Mouse (Mus musculus) kidney, embryonic 15.5 days (tissue): ENCODE results near the gene Hsd3b1. TPM values are rescaled to one million over a fixed set of nuclear protein-coding genes. Genes with fewer than 3 reads are reported as not detected.
"Not testable (repeated sequence)": the region's sequence is repeated elsewhere in the genome, so short reads cannot be mapped to it uniquely, and the experiment has no call there.

Experiments
- ATAC-seq: fragments of 200-750 bp; cut with Nextera tagmentation; replicated peaks from 2 replicates; pipeline ENCODE4 v1.8.0; 2017; ENCODE audit warnings: moderate TSS enrichment; ENCODE audit not compliant: low FRiP score
- H3K27ac ChIP-seq: fragments of 300-500 bp; sonication (generic); 2 replicates; pipeline ENCODE4 v1.5.1; 2015; ENCODE audit warnings: mild to moderate bottlenecking, inconsistent platforms
- H3K27me3 ChIP-seq: fragments of 300-500 bp; sonication (generic); 2 replicates; pipeline ENCODE4 v1.6.1; 2015; ENCODE audit warnings: inconsistent platforms
- H3K36me3 ChIP-seq: fragments of 300-500 bp; sonication (generic); 2 replicates; pipeline ENCODE4 v1.6.1; 2015; ENCODE audit warnings: inconsistent platforms
- H3K4me1 ChIP-seq: fragments of 300-500 bp; sonication (generic); 2 replicates; pipeline ENCODE4 v1.6.1; 2015; ENCODE audit warnings: inconsistent platforms
- H3K4me2 ChIP-seq: fragments of 300-500 bp; sonication (generic); 2 replicates; pipeline ENCODE4 v1.6.1; 2015; ENCODE audit warnings: moderate library complexity, mild to moderate bottlenecking, inconsistent platforms
- H3K4me3 ChIP-seq: fragments of 300-500 bp; sonication (generic); replicated peaks from 2 replicates; pipeline ENCODE4 v1.5.1; 2015; ENCODE audit warnings: mild to moderate bottlenecking, inconsistent platforms
- H3K9ac ChIP-seq: fragments of 300-500 bp; sonication (generic); 2 replicates; pipeline ENCODE4 v1.6.1; 2015; ENCODE audit warnings: mild to moderate bottlenecking, inconsistent platforms
- H3K9me3 ChIP-seq: fragments of 300-500 bp; sonication (generic); replicated peaks from 2 replicates; pipeline ENCODE4 v1.6.1; 2016; ENCODE audit warnings: inconsistent platforms
- WGBS: fragments of 180-500 bp; shearing (Covaris S2); methylation state at CpG from one replicate; pipeline ENCODE4 v1.1.7; 2015; ENCODE audit warnings: mixed read lengths; 5-methylcytosine and 5-hydroxymethylcytosine counted together
- polyA plus RNA-seq: library from polyadenylated mRNA; unstranded; fragments of >200 nt; fragmentation: Nextera tagmentation; extraction: Ambion mirVana; gene quantifications from 2 replicates; pipeline ENCODE4 v1.2.1, GENCODE M21; 2015

The Hsd3b1 gene
- polyA plus RNA-seq, 1 experiment from 2014 or later, result 41.4 TPM

- Histone ChIP-seq H3K9me3 (no peaks in the 10 kb centered on the region), H3K4me2 (no peak overlapping the region), H3K9ac (no peak overlapping the region), H3K27me3 (no peaks in the 10 kb centered on the region), H3K36me3 (no peaks in the 10 kb centered on the region), H3K4me1 (peaks cover 4% of the 10 kb centered on the region; the same call in 1 of the 2 replicates), H3K4me3 (no peak overlapping the region), H3K27ac (no peak overlapping the region)
- ATAC-seq, result 0 out of 2 replicates have a peak, but pooled peaks have one; percentile 67
- WGBS, result 79% methylated on average over 3 of the region's 3 CpGs
Observed at GRCm38 (mm10) chr3:98855160-98855559, 4.4 kb downstream of the Hsd3b1 start.

DNA sequence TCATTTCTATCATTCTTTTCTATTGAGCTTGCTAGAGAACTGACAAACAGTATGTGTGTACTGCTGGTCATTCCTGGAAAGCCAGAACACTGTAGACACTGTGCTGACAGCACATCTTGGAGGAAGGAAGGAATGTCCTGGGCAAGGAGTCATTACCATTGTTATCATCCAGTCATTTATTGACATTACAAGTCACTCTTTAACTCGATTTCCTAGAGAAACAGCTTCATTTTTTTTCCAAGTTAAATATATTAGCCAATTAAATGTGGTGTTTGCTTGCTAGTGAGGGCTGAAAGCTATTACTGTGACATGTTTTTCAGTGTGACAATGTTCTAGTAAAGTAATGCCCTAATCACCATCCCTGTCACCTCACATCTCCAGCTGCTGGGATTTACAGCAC is 5.9 kb downstream of the Hsd3b1 start:
- Histone ChIP-seq H3K9ac (no peak overlapping the region), H3K4me2 (no peak overlapping the region), H3K9me3 (no peaks in the 10 kb centered on the region), H3K27me3 (no peaks in the 10 kb centered on the region), H3K36me3 (no peaks in the 10 kb centered on the region), H3K27ac (no peak overlapping the region), H3K4me1 (peaks cover 5% of the 10 kb centered on the region; the same call in 1 of the 2 replicates), H3K4me3 (no peak overlapping the region)
- 31% methylated on average over 1 of the region's 1 CpGs for WGBS
- no peak for ATAC-seq

GRCm38 (mm10) chr3:98853051-98853450 is 6.5 kb downstream of the Hsd3b1 start:
- H3K4me1 ChIP-seq, result peaks cover 5% of the 10 kb centered on the region; the same call in 1 of the 2 replicates
- H3K4me2 ChIP-seq, result no peak overlapping the region
- no peaks in the 10 kb centered on the region for H3K27me3 ChIP-seq
- 89% methylated on average over 3 of the region's 3 CpGs for WGBS
- no peaks in the 10 kb centered on the region for H3K9me3 ChIP-seq
- H3K36me3 ChIP-seq, result no peaks in the 10 kb centered on the region
- no peak for ATAC-seq
- H3K27ac ChIP-seq, result no peak overlapping the region
- H3K4me3 ChIP-seq, result no peak overlapping the region
- H3K9ac ChIP-seq, result no peak overlapping the region

GRCm38 (mm10) chr3:98852631-98853030 is 7.0 kb downstream of the Hsd3b1 start:
- H3K9me3 ChIP-seq, result no peaks in the 10 kb centered on the region
- peaks cover 5% of the 10 kb centered on the region; the same call in 1 of the 2 replicates for H3K4me1 ChIP-seq
- H3K4me3 ChIP-seq, result no peak overlapping the region
- no peak for ATAC-seq
- H3K9ac ChIP-seq, result no peak overlapping the region
- H3K36me3 ChIP-seq, result no peaks in the 10 kb centered on the region
- no peak overlapping the region for H3K4me2 ChIP-seq
- no peak overlapping the region for H3K27ac ChIP-seq
- H3K27me3 ChIP-seq, result no peaks in the 10 kb centered on the region
- WGBS, result 90% methylated on average over 6 of the region's 6 CpGs

- Histone ChIP-seq H3K9ac (no peak overlapping the region), H3K9me3 (no peaks in the 10 kb centered on the region), H3K4me1 (peaks cover 5% of the 10 kb centered on the region; the same call in 1 of the 2 replicates), H3K4me3 (no peak overlapping the region), H3K27ac (no peak overlapping the region), H3K4me2 (no peak overlapping the region), H3K36me3 (no peaks in the 10 kb centered on the region), H3K27me3 (no peaks in the 10 kb centered on the region)
- no peak for ATAC-seq
- WGBS, result 61% methylated on average over 2 of the region's 2 CpGs
Observed at GRCm38 (mm10) chr3:98851853-98852252, 7.7 kb downstream of the Hsd3b1 start.

GRCm38 (mm10) chr3:98850262-98850661 is 9.3 kb downstream of the Hsd3b1 start:
- Histone ChIP-seq H3K27ac (no peak overlapping the region), H3K4me2 (no peak overlapping the region), H3K36me3 (no peaks in the 10 kb centered on the region), H3K9ac (no peak overlapping the region), H3K27me3 (no peaks in the 10 kb centered on the region), H3K9me3 (no peaks in the 10 kb centered on the region), H3K4me1 (peaks cover 5% of the 10 kb centered on the region; the same call in 1 of the 2 replicates), H3K4me3 (no peak overlapping the region)
- WGBS, result 54% methylated on average over 5 of the region's 5 CpGs
- ATAC-seq, result no peak

DNA sequence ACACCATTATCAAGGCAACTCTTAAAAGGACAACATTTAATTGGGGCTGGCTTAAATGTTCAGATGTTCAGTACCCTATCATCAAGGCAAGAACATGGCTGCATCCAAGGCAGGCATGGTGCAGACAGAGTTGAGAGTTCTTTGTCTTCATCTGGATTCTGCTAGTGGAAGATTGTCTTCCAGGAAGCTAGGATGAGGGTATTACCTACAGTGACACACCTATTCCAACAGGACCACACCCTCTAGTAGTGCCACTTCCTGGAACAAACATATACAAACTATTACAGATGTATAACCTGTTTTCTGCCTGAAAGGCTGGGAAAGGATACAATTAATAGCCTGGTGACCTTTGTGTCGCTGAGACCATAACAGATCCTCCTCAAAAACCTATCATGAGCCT is 10.7 kb downstream of the Hsd3b1 start:
- ATAC-seq, result no peak
- H3K4me1 ChIP-seq, result peaks cover 5% of the 10 kb centered on the region; the same call in 1 of the 2 replicates
- WGBS, result 89% methylated on average over 1 of the region's 1 CpGs
- H3K9me3 ChIP-seq, result no peaks in the 10 kb centered on the region
- no peaks in the 10 kb centered on the region for H3K36me3 ChIP-seq
- H3K9ac ChIP-seq, result no peak overlapping the region
- no peak overlapping the region for H3K27ac ChIP-seq
- H3K4me3 ChIP-seq, result no peak overlapping the region
- no peaks in the 10 kb centered on the region for H3K27me3 ChIP-seq
- no peak overlapping the region for H3K4me2 ChIP-seq

- Histone ChIP-seq H3K27ac (no peak within 1 kb of the TSS), H3K9me3 (no peaks in the 10 kb centered on the region), H3K27me3 (no peaks in the 10 kb centered on the region), H3K9ac (no peak within 1 kb of the TSS), H3K4me2 (no peak within 1 kb of the TSS), H3K4me1 (no peaks in the 10 kb centered on the region), H3K4me3 (no peak within 1 kb of the TSS), H3K36me3 (no peaks in the 10 kb centered on the region)
- WGBS, result 65% methylated on average over 6 of the region's 6 CpGs
- ATAC-seq, result no peak
Observed at GRCm38 (mm10) chr3:98814101-98814670, 45.4 kb downstream of the Hsd3b1 start, which contains the start of gene Hsd3b6. Gene Hsd3b6, minus strand, starts transcription at chr3:98814443.

- H3K27ac ChIP-seq, H3K27me3 ChIP-seq, H3K9me3 ChIP-seq, H3K9ac ChIP-seq, ATAC-seq, H3K4me2 ChIP-seq, H3K36me3 ChIP-seq, H3K4me1 ChIP-seq, H3K4me3 ChIP-seq: not testable (repeated sequence)
- 80% methylated on average over 6 of the region's 6 CpGs for WGBS
Observed at GRCm38 (mm10) chr3:98812653-98813052, 46.9 kb downstream of the Hsd3b1 start.

- not testable (repeated sequence) for H3K4me3 ChIP-seq, H3K4me2 ChIP-seq, ATAC-seq, H3K9me3 ChIP-seq, H3K27ac ChIP-seq, H3K4me1 ChIP-seq, H3K36me3 ChIP-seq, H3K27me3 ChIP-seq, H3K9ac ChIP-seq
- WGBS, result 56% methylated on average over 3 of the region's 3 CpGs
Observed at GRCm38 (mm10) chr3:98805032-98805431, 54.6 kb downstream of the Hsd3b1 start.

Other genes with a start within 250 kb of the Hsd3b1 start
- not detected in 2 replicates for gene Hsd3b5, start 229.5 kb downstream of the Hsd3b1 start, polyA plus RNA-seq
- 0.04 and 0.12 TPM in 2 replicates for gene Hsd3b2, start 135.3 kb downstream of the Hsd3b1 start, polyA plus RNA-seq
- 0.66 and 0.87 TPM in 2 replicates for gene Hsd3b3, start 96.7 kb downstream of the Hsd3b1 start, polyA plus RNA-seq
- gene Hsd3b6, start 45.4 kb downstream of the Hsd3b1 start, polyA plus RNA-seq, result 1.8 and 2.6 TPM in 2 replicates
- gene Hao2, start 33.4 kb upstream of the Hsd3b1 start, polyA plus RNA-seq, result 27.5 and 28.8 TPM in 2 replicates